Mouse (Mus musculus) MEL (cell line): Measurements from ENCODE around the gene Sprn. TPM values are rescaled to one million over a fixed set of nuclear protein-coding genes. Genes with fewer than 3 reads are reported as not detected.

Experiments used
- DNase-seq: peaks from one replicate; pipeline ENCODE4 v3.0.0; 2011; ENCODE audit warnings: low read depth, low spot score
- H3K27ac ChIP-seq: 2 replicates; pipeline ENCODE4 v1.5.1; 2012; ENCODE audit warnings: low read depth, mild to moderate bottlenecking, control low read depth, low read length, moderate library complexity; ENCODE audit not compliant: control insufficient read depth
- H3K27me3 ChIP-seq, 2 experiments: fragments of 150-350 bp in 1 of 2; sonication (generic) in 1 of 2; 2 replicates each; pipeline ENCODE4 v1.6.1; 2012; ENCODE audit warnings: low read length in 2 of 2, mild to moderate bottlenecking in 2 of 2, improper control_type of control experiment in 1 of 2, moderate library complexity in 1 of 2; ENCODE audit not compliant: insufficient read depth in 2 of 2, control insufficient read depth in 1 of 2
- H3K36me3 ChIP-seq, 2 experiments: 2 replicates each; pipeline ENCODE4 v1.6.1; 2012 to 2014; ENCODE audit warnings: low read length in 2 of 2, improper control_type of control experiment in 1 of 2, inconsistent platforms in 1 of 2, mild to moderate bottlenecking in 1 of 2; ENCODE audit not compliant: insufficient read depth in 2 of 2, control insufficient read depth in 1 of 2
- H3K4me1 ChIP-seq, 2 experiments: fragments of 150-350 bp in 1 of 2; sonication (generic) in 1 of 2; 2 replicates each; pipeline ENCODE4 v1.6.1; 2012; ENCODE audit warnings: low read length in 2 of 2, improper control_type of control experiment in 1 of 2, mild to moderate bottlenecking in 1 of 2; ENCODE audit not compliant: insufficient read depth in 2 of 2, control insufficient read depth in 1 of 2
- H3K4me3 ChIP-seq, 2 experiments: fragments of 150-350 bp in 1 of 2; sonication (generic) in 1 of 2; 2 replicates each; pipeline ENCODE4 v1.5.1; 2012; ENCODE audit warnings: low read depth in 2 of 2, low read length in 2 of 2, mild to moderate bottlenecking in 2 of 2, moderate library complexity in 2 of 2, control low read depth in 1 of 2, improper control_type of control experiment in 1 of 2; ENCODE audit not compliant: control insufficient read depth in 1 of 2, insufficient read depth in 1 of 2
- H3K79me2 ChIP-seq: 2 replicates; pipeline ENCODE4 v1.6.1; 2012; ENCODE audit warnings: mild to moderate bottlenecking, low read length, moderate library complexity; ENCODE audit not compliant: control insufficient read depth, poor library complexity, insufficient read depth
- H3K9ac ChIP-seq: 2 replicates; pipeline ENCODE4 v1.6.1; 2012; ENCODE audit warnings: low read depth, mild to moderate bottlenecking, control low read depth, low read length, moderate library complexity; ENCODE audit not compliant: control insufficient read depth, poor library complexity, severe bottlenecking
- H3K9me3 ChIP-seq: fragments of 150-350 bp; sonication (generic); replicated peaks from 2 replicates; pipeline ENCODE4 v1.6.1; 2012; ENCODE audit warnings: mild to moderate bottlenecking, low read length, improper control_type of control experiment, moderate library complexity; ENCODE audit not compliant: insufficient read depth
- CHD2 ChIP-seq: IDR thresholded peaks from 2 replicates; pipeline ENCODE4 v1.6.1; 2011; ENCODE audit warnings: low read length, improper control_type of control experiment
- CTCF ChIP-seq, 3 experiments: IDR thresholded peaks in 2 of 3; conservative IDR thresholded peaks in 1 of 3; 2 replicates each; pipeline ENCODE4 v1.5.1; 2011 to 2012; ENCODE audit warnings: low read length in 3 of 3, low read depth in 2 of 3, mild to moderate bottlenecking in 2 of 3, improper control_type of control experiment in 1 of 3, inconsistent platforms in 1 of 3, mixed read lengths in 1 of 3, moderate library complexity in 1 of 3; ENCODE audit not compliant: control insufficient read depth in 1 of 3, insufficient read depth in 1 of 3, poor library complexity in 1 of 3, severe bottlenecking in 1 of 3
- EP300 ChIP-seq, 2 experiments: IDR thresholded peaks; 2 replicates each; pipeline ENCODE4 v1.6.1; 2011; ENCODE audit warnings: improper control_type of control experiment in 2 of 2, low read length in 2 of 2, low read depth in 1 of 2, mild to moderate bottlenecking in 1 of 2
- GATA1 ChIP-seq: IDR thresholded peaks from 2 replicates; pipeline ENCODE4 v1.6.1; 2011; ENCODE audit warnings: low read depth, low read length, improper control_type of control experiment
- HCFC1 ChIP-seq: IDR thresholded peaks from 2 replicates; pipeline ENCODE4 v1.6.1; 2012; ENCODE audit warnings: low read depth, mild to moderate bottlenecking, inconsistent platforms, low read length, improper control_type of control experiment, moderate library complexity
- JUND ChIP-seq: IDR thresholded peaks from 2 replicates; pipeline ENCODE4 v1.6.1; 2011; ENCODE audit warnings: low read depth, mild to moderate bottlenecking, improper control_type of control experiment, low read length
- MAX ChIP-seq: IDR thresholded peaks from 2 replicates; pipeline ENCODE4 v1.6.1; 2011; ENCODE audit warnings: low read length, improper control_type of control experiment
- MYB ChIP-seq: IDR thresholded peaks from 2 replicates; pipeline ENCODE4 v1.6.1; 2011; ENCODE audit warnings: mild to moderate bottlenecking, low read depth, low read length, improper control_type of control experiment
- MYC ChIP-seq: IDR thresholded peaks from 2 replicates; pipeline ENCODE4 v1.6.1; 2011; ENCODE audit warnings: low read depth, mild to moderate bottlenecking, low read length, improper control_type of control experiment, moderate library complexity
- NRF1 ChIP-seq: IDR thresholded peaks from 2 replicates; pipeline ENCODE4 v1.6.1; 2014; ENCODE audit warnings: low read depth, mild to moderate bottlenecking, inconsistent platforms, low read length, improper control_type of control experiment, moderate library complexity; ENCODE audit not compliant: poor library complexity, insufficient read depth, severe bottlenecking
- POLR2AphosphoS2 ChIP-seq: IDR thresholded peaks from 2 replicates; pipeline ENCODE4 v1.6.1; 2011; ENCODE audit warnings: low read length, improper control_type of control experiment
- RAD21 ChIP-seq: IDR thresholded peaks from 2 replicates; pipeline ENCODE4 v1.6.1; 2011; ENCODE audit warnings: mild to moderate bottlenecking, low read depth, low read length, improper control_type of control experiment
- SMC3 ChIP-seq: IDR thresholded peaks from 2 replicates; pipeline ENCODE4 v1.6.1; 2011; ENCODE audit warnings: low read depth, low read length, improper control_type of control experiment
- TBP ChIP-seq: IDR thresholded peaks from 2 replicates; pipeline ENCODE4 v1.8.0; 2011; ENCODE audit warnings: low read depth, low read length, improper control_type of control experiment
- TCF12 ChIP-seq: IDR thresholded peaks from 2 replicates; pipeline ENCODE4 v1.6.1; 2014; ENCODE audit warnings: low read depth, mild to moderate bottlenecking, inconsistent platforms, low read length, improper control_type of control experiment, moderate library complexity
- polyA plus RNA-seq, 2 experiments: library from polyadenylated mRNA; stranded (reverse) in 1 of 2; unstranded in 1 of 2; fragments of >175 nt in 1 of 2; fragments of >200 nt in 1 of 2; gene quantifications; 2 replicates each; pipeline versions ENCODE4 v1.2.1 to v1.2.4; 2012; ENCODE audit warnings: low replicate concordance in 2 of 2, low read depth in 1 of 2; ENCODE audit not compliant: insufficient read length in 2 of 2, insufficient read depth in 1 of 2, missing spikeins in 1 of 2
- total RNA-seq: library from RNA; depleted of rRNA; stranded (reverse); fragments of 300-350 nt; gene quantifications from 2 replicates; pipeline ENCODE4 v1.2.3, GENCODE M21; 2012

Sprn gene
- total and polyA plus RNA-seq, 3 experiments: not detected

- TF ChIP-seq RAD21 (no peak), CHD2 (no peak), MYB (no peak), JUND (no peak), HCFC1 (no peak)
- Histone ChIP-seq H3K79me2 (no peaks in the 10 kb centered on the region), H3K9me3 (no peaks in the 10 kb centered on the region), H3K4me3 (no peak overlapping the region), H3K9ac (no peak overlapping the region), H3K4me1 (peaks cover 0 to 6% of the 10 kb centered on the region in 2 experiments; a peak in 2 of 4 replicates), H3K36me3 (no peaks in the 10 kb centered on the region), H3K27me3 (no peaks in the 10 kb centered on the region), H3K27ac (no peak overlapping the region)
- no peak for DNase-seq
Observed at GRCm38 (mm10) chr7:140190435-140190834, 35.8 kb upstream of the Sprn start.

GRCm38 (mm10) chr7:140188391-140189328 lies 34.0 kb upstream of the Sprn start:
- Histone ChIP-seq H3K4me3 (no peak overlapping the region), H3K4me1 (peaks cover 0 to 6% of the 10 kb centered on the region in 2 experiments; a peak in 2 of 4 replicates), H3K9ac (no peak overlapping the region), H3K27me3 (no peaks in the 10 kb centered on the region), H3K27ac (no peak overlapping the region), H3K9me3 (no peaks in the 10 kb centered on the region), H3K36me3 (no peaks in the 10 kb centered on the region), H3K79me2 (no peaks in the 10 kb centered on the region)
- peak; percentile 39 for TF ChIP-seq SMC3
- TF ChIP-seq TBP: no peak
- peak; percentile 13; the same call in 1 of the 2 replicates for TF ChIP-seq TCF12
- TF ChIP-seq EP300 (IDR thresholded peaks at IDR 0.05; ENCODE audit: low read depth in 1 of 2, low read length in 2 of 2): peak in 1 of 2 experiments; percentile 19; a peak in 1 of 4 replicates
- no peak for TF ChIP-seq MAX
- TF ChIP-seq MYC: peak; percentile 66; the same call in 1 of the 2 replicates
- peak; percentile 27 for TF ChIP-seq RAD21
- peak; percentile 75 for TF ChIP-seq GATA1
- TF ChIP-seq CTCF (IDR thresholded peaks at IDR 0.05 in 2 of 3, conservative IDR thresholded peaks at IDR 0.05 in 1 of 3; ENCODE audit: control insufficient read depth in 1 of 3, insufficient read depth in 1 of 3, low read depth in 2 of 3, low read length in 3 of 3, poor library complexity in 1 of 3, severe bottlenecking in 1 of 3): peak; percentile 13 to 72 (median 70); a peak in 4 of 6 replicates
- no peak for TF ChIP-seq POLR2AphosphoS2
- no peak for TF ChIP-seq NRF1
- peak; percentile 79 for DNase-seq
